Mouse (Mus musculus) testis, adult 2 months (tissue): ENCODE results near the gene Nudt19.

Experiments used
- CTCF ChIP-seq: fragments of 200-500 bp; IDR thresholded peaks from 2 replicates; pipeline ENCODE4 v1.5.1; 2012; ENCODE audit warnings: low read depth, mild to moderate bottlenecking, inconsistent platforms, low read length, moderate library complexity; ENCODE audit not compliant: control insufficient read depth, insufficient read depth, insufficient replicate concordance
- POLR2A ChIP-seq: fragments of 200-500 bp; IDR thresholded peaks from 2 replicates; pipeline ENCODE4 v1.6.1; 2012; ENCODE audit warnings: low read depth, mild to moderate bottlenecking, inconsistent platforms, low read length, moderate library complexity; ENCODE audit not compliant: control insufficient read depth

DNA sequence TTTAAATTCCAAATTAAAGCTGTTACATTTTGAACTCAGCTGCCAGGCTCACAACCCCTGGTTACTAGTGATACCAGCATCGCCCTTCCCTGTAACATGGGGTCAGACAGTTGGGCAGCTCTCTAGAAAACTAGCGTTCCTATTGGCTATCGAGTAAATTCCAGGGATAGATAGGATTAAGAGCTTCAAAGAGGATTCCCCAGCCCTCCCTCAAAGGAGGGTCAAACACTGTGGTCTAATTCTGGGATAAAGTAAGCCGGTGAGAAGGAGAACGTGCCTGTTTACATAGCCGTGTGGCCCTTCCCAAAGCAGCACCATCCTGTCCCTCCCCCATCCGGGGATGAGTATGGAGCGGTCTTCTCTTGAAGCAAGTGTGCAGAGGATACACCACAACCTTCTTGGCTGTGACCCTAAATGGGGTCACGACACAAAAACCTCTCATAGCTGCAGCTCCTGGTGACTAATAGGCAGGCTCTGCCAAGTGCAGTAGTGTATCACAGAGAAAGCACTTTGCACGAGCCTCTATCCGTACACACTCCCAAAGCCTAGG, 27.4 kb upstream of the Nudt19 start:
- no peak for TF ChIP-seq CTCF
- TF ChIP-seq POLR2A = no peak
